Mouse (Mus musculus): Measurements from ENCODE around the gene Pdzd7.
A peak's percentile ranks its signal among the peaks of the same experiment; 100 is the strongest.

The Pdzd7 gene

GRCm38 (mm10) chr19:45012219-45012618 is 33.3 kb downstream of the Pdzd7 start:
- no peak for DNase-seq

- DNase-seq = no peak
Observed at GRCm38 (mm10) chr19:45010646-45011045, 34.9 kb downstream of the Pdzd7 start.

GRCm38 (mm10) chr19:45007425-45008191 is 37.9 kb downstream of the Pdzd7 start:
- DNase-seq = peak; percentile 71

- DNase-seq = no peak
Observed at GRCm38 (mm10) chr19:45007021-45007420, 38.5 kb downstream of the Pdzd7 start.

- peak; percentile 98 for DNase-seq
Observed at GRCm38 (mm10) chr19:45005957-45006712, 39.4 kb downstream of the Pdzd7 start, which contains the start of gene Mrpl43. Gene Mrpl43 (minus strand): TSS chr19:45006442.

- DNase-seq = peak; percentile 76
Observed at GRCm38 (mm10) chr19:45005444-45005843, 40.1 kb downstream of the Pdzd7 start, which contains the start of gene Twnk. Gene Twnk (plus strand): TSS chr19:45005663.

GRCm38 (mm10) chr19:45003740-45004516 is 41.6 kb downstream of the Pdzd7 start:
- DNase-seq = no peak

GRCm38 (mm10) chr19:45002301-45002700 is 43.2 kb downstream of the Pdzd7 start:
- DNase-seq = peak; percentile 25

GRCm38 (mm10) chr19:44999647-45000046 is 45.9 kb downstream of the Pdzd7 start:
- no peak for DNase-seq

- no peak for DNase-seq
Observed at GRCm38 (mm10) chr19:44997786-44998185, 47.7 kb downstream of the Pdzd7 start.

- no peak for DNase-seq
Observed at GRCm38 (mm10) chr19:44992712-44993111, 52.8 kb downstream of the Pdzd7 start.

GRCm38 (mm10) chr19:44992246-44992645 is 53.3 kb downstream of the Pdzd7 start:
- DNase-seq = peak; percentile 33

- peak; percentile 24 for DNase-seq
Observed at GRCm38 (mm10) chr19:44991031-44991430, 54.5 kb downstream of the Pdzd7 start.

- peak; percentile 62 for DNase-seq
Observed at GRCm38 (mm10) chr19:44989567-44990495, 55.7 kb downstream of the Pdzd7 start.

GRCm38 (mm10) chr19:44988831-44989566 is 56.5 kb downstream of the Pdzd7 start, which contains the start of gene Sema4g:
Gene Sema4g (plus strand): TSS chr19:44989101.
- DNase-seq = peak; percentile 75

GRCm38 (mm10) chr19:44988321-44988720 is 57.2 kb downstream of the Pdzd7 start:
- DNase-seq = no peak

GRCm38 (mm10) chr19:44987851-44988250 is 57.7 kb downstream of the Pdzd7 start:
- DNase-seq = no peak

- DNase-seq = no peak
Observed at GRCm38 (mm10) chr19:44987004-44987403, 58.5 kb downstream of the Pdzd7 start.

GRCm38 (mm10) chr19:44985159-44985988 is 60.1 kb downstream of the Pdzd7 start:
- no peak for DNase-seq

GRCm38 (mm10) chr19:44984420-44984819 is 61.1 kb downstream of the Pdzd7 start:
- no peak for DNase-seq
